Comparison of ENCODE assay signal across 8 mouse cellular contexts in the genomic region with DNA sequence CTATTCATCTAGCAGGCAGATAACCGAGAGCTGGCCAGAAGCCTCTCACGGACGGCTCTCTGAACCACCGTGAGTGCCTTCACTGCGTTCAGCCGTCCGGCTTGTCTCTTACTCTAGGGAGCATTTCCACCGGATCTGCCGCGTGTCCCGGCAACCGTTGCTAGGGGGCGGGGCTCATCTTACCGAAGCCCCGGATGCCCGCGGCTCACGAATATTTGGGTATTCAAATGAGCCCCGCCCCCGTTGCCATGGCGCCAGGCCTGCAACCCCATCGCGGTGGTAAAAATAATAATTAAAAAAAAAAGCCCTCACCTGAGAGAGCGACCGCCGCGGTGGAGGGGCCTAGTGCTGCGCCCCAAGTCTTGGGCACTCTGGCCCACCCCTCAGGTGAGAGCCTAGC. TPM values are rescaled to one million over a fixed set of nuclear protein-coding genes. Genes with fewer than 3 reads are reported as not detected.
DNase-seq lines count a peak whose midpoint lies in the region; ATAC-seq and TF ChIP-seq lines count a peak whose summit lies in the region.

No protein-coding gene starts in this region.

- peak; percentile 59 for ATAC-seq in forebrain, postnatal 0 days
- ATAC-seq in lung, postnatal 0 days: 0 out of 2 replicates have a peak, but pooled peaks have one; percentile 8

- no peak for TF ChIP-seq CTCF in MEL (IDR thresholded peaks at IDR 0.05 in 2 of 3, conservative IDR thresholded peaks at IDR 0.05 in 1 of 3; ENCODE audit: control insufficient read depth in 1 of 3, insufficient read depth in 1 of 3, low read depth in 2 of 3, low read length in 3 of 3, poor library complexity in 1 of 3, severe bottlenecking in 1 of 3)
- TF ChIP-seq CTCF in forebrain, postnatal 0 days (IDR thresholded peaks at IDR 0.05; ENCODE audit: low read depth): no peak
- no peak for TF ChIP-seq CTCF in lung, postnatal 0 days (IDR thresholded peaks at IDR 0.05)

- H3K9ac ChIP-seq in MEL (ENCODE audit: control insufficient read depth, low read depth, low read length, poor library complexity, severe bottlenecking): peak overlapping the region; percentile 82
- peak overlapping the region; percentile 48 for H3K9ac ChIP-seq in forebrain, postnatal 0 days
- peak overlapping the region; percentile 34; the same call in 1 of the 2 replicates for H3K9ac ChIP-seq in lung, postnatal 0 days (replicated peaks; ENCODE audit: low read depth)

- H3K27me3 ChIP-seq in MEL (ENCODE audit: control insufficient read depth in 1 of 2, insufficient read depth in 2 of 2, low read length in 2 of 2): no peaks in the 10 kb centered on the region
- no peaks in the 10 kb centered on the region for H3K27me3 ChIP-seq in forebrain, postnatal 0 days (ENCODE audit: insufficient read depth, low read length)
- H3K27me3 ChIP-seq in lung, postnatal 0 days (replicated peaks; ENCODE audit: insufficient read depth, low read length): no peaks in the 10 kb centered on the region

- WGBS in forebrain, postnatal 0 days: 2% methylated on average over 28 of the region's 28 CpGs
- whole genome bisulfite sequencing in lung, postnatal 0 days: under 1% methylated on average over 28 of the region's 28 CpGs

- no peak for TF ChIP-seq EP300 in MEL (IDR thresholded peaks at IDR 0.05; ENCODE audit: low read depth in 1 of 2, low read length in 2 of 2)
- TF ChIP-seq EP300 in lung, postnatal 0 days (IDR thresholded peaks at IDR 0.05): no peak

- no peak for TF ChIP-seq RAD21 in MEL (IDR thresholded peaks at IDR 0.05; ENCODE audit: low read depth, low read length)

- peaks cover 12% of the 10 kb centered on the region for H3K79me2 ChIP-seq in MEL (ENCODE audit: control insufficient read depth, insufficient read depth, low read length, poor library complexity)

- H3K9me3 ChIP-seq in MEL (replicated peaks; ENCODE audit: insufficient read depth, low read length): no peaks in the 10 kb centered on the region
- H3K9me3 ChIP-seq in forebrain, postnatal 0 days (ENCODE audit: low read length): no peaks in the 10 kb centered on the region
- H3K9me3 ChIP-seq in lung, postnatal 0 days (ENCODE audit: low read length): no peaks in the 10 kb centered on the region

- DNase-seq in MEL (ENCODE audit: low read depth, low spot score): peak; percentile 95
- DNase-seq in cerebellum, adult 18-20 months: peak; percentile 80 to 81
- DNase-seq in forebrain, postnatal 0 days: peak; percentile 93
- peak; percentile 91 for DNase-seq in heart, postnatal 4 days
- peak; percentile 90 for DNase-seq in layer of hippocampus, postnatal 10 days (ENCODE audit: low spot score in 2 of 2)
- peak; percentile 83 for DNase-seq in lung, postnatal 0 days (ENCODE audit: low spot score)
- peak; percentile 89 for DNase-seq in ovary, postnatal 14 days (ENCODE audit: low spot score)
- DNase-seq in thymus, postnatal 10 days (ENCODE audit: low spot score in 2 of 2): peak; percentile 90 to 92

- H3K4me2 ChIP-seq in forebrain, postnatal 0 days (ENCODE audit: low read depth): peak overlapping the region; percentile 99
- H3K4me2 ChIP-seq in lung, postnatal 0 days (replicated peaks; ENCODE audit: low read depth, low read length): peak overlapping the region; percentile 93

- no peak; a peak in 1 of 4 replicates for TF ChIP-seq POLR2A in MEL (IDR thresholded peaks at IDR 0.05; ENCODE audit: control insufficient read depth in 1 of 2, insufficient read depth in 1 of 2, low read depth in 1 of 2, low read length in 2 of 2, poor library complexity in 1 of 2)

- peak overlapping the region; percentile 57 to 90 for H3K4me3 ChIP-seq in MEL (ENCODE audit: control insufficient read depth in 1 of 2, insufficient read depth in 1 of 2, low read depth in 2 of 2, low read length in 2 of 2)
- peak overlapping the region; percentile 97 for H3K4me3 ChIP-seq in forebrain, postnatal 0 days (ENCODE audit: low read depth, low read length)
- H3K4me3 ChIP-seq in lung, postnatal 0 days (ENCODE audit: low read depth, low read length): peak overlapping the region; percentile 90

- peaks cover 6 to 29% of the 10 kb centered on the region in 2 experiments; a peak in 3 of 4 replicates for H3K4me1 ChIP-seq in MEL (ENCODE audit: control insufficient read depth in 1 of 2, insufficient read depth in 2 of 2, low read length in 2 of 2)
- peaks cover 12% of the 10 kb centered on the region for H3K4me1 ChIP-seq in forebrain, postnatal 0 days (ENCODE audit: insufficient read depth)
- H3K4me1 ChIP-seq in lung, postnatal 0 days (ENCODE audit: insufficient read depth, low read depth, low read length): peaks cover 14% of the 10 kb centered on the region; the same call in 1 of the 2 replicates

- peak overlapping the region; percentile 76 for H3K27ac ChIP-seq in MEL (ENCODE audit: control insufficient read depth, low read depth, low read length)
- H3K27ac ChIP-seq in forebrain, postnatal 0 days (ENCODE audit: low read depth, low read length): peak overlapping the region; percentile 72
- H3K27ac ChIP-seq in lung, postnatal 0 days (ENCODE audit: low read length): peak overlapping the region; percentile 71; the same call in 1 of the 2 replicates

- H3K36me3 ChIP-seq in MEL (ENCODE audit: control insufficient read depth in 1 of 2, insufficient read depth in 2 of 2, low read length in 2 of 2): peaks cover 2 to 18% of the 10 kb centered on the region in 2 experiments; a peak in 3 of 4 replicates
- peaks cover 25% of the 10 kb centered on the region for H3K36me3 ChIP-seq in forebrain, postnatal 0 days (ENCODE audit: insufficient read depth)
- H3K36me3 ChIP-seq in lung, postnatal 0 days (ENCODE audit: insufficient read depth, low read length): peaks cover 22% of the 10 kb centered on the region

TF ChIP-seq in MEL, 35 proteins besides CTCF, POLR2A, EP300 and RAD21 (continues in another document):
- TF ChIP-seq MAZ (IDR thresholded peaks at IDR 0.05; ENCODE audit: low read depth, low read length): no peak
- peak; percentile 85 for TF ChIP-seq SIN3A (IDR thresholded peaks at IDR 0.05; ENCODE audit: low read length)
- TF ChIP-seq POLR2AphosphoS5 (IDR thresholded peaks at IDR 0.05; ENCODE audit: borderline replicate concordance, low read depth, low read length): no peak
- TF ChIP-seq MAX (IDR thresholded peaks at IDR 0.05; ENCODE audit: low read length): no peak
- no peak for TF ChIP-seq MYC (IDR thresholded peaks at IDR 0.05; ENCODE audit: low read depth, low read length)
- TF ChIP-seq GATA1 (IDR thresholded peaks at IDR 0.05; ENCODE audit: low read depth, low read length): no peak
- TF ChIP-seq CHD2 (IDR thresholded peaks at IDR 0.05; ENCODE audit: low read length): no peak
- no peak for TF ChIP-seq ETS1 (IDR thresholded peaks at IDR 0.05; ENCODE audit: low read depth, low read length)
- peak; percentile 86 for TF ChIP-seq MXI1 (IDR thresholded peaks at IDR 0.05; ENCODE audit: low read depth, low read length)

RNA-seq across cellular contexts. Expression of a gene that starts 0.9 kb away (rescaled TPM):
- 1.0 and 1.6 TPM in 2 replicates for total RNA-seq in MEL (2012; rRNA removed)
- polyA plus RNA-seq in MEL (2012; ENCODE audit: insufficient read depth in 1 of 2, insufficient read length in 2 of 2, low read depth in 1 of 2, low replicate concordance in 2 of 2, missing spikeins in 1 of 2): 1 to 10 TPM in 1 of 2 experiments, not detected in 1; 5.5 TPM
- 11.1 and 11.7 TPM in 2 replicates for total RNA-seq in forebrain, postnatal 0 days (2014; rRNA removed)
- 10.2 and 10.7 TPM in 2 replicates for polyA plus RNA-seq in forebrain, postnatal 0 days (2015; fragmentation: Nextera tagmentation; extraction: Ambion mirVana)
- total RNA-seq in heart, postnatal 4 days (2021): 1 to 10 TPM; 4.3 to 4.5 TPM
- 1 to 10 TPM; 5.0 to 5.8 TPM for total RNA-seq in layer of hippocampus, postnatal 10 days (2021)
- polyA plus RNA-seq in lung, postnatal 0 days (2015; fragmentation: Nextera tagmentation; extraction: Ambion mirVana): 6.8 and 7.4 TPM in 2 replicates

RNA-seq across cellular contexts. Expression of a gene that starts 1.0 kb away (rescaled TPM):
- 137 and 183 TPM in 2 replicates for total RNA-seq in MEL (2012; rRNA removed)
- polyA plus RNA-seq in MEL (2012; ENCODE audit: insufficient read depth in 1 of 2, insufficient read length in 2 of 2, low read depth in 1 of 2, low replicate concordance in 2 of 2, missing spikeins in 1 of 2): 100 to 1,000 TPM in 1 of 2 experiments, not detected in 1; 149 TPM
- total RNA-seq in forebrain, postnatal 0 days (2014; rRNA removed): 103 and 149 TPM in 2 replicates
- polyA plus RNA-seq in forebrain, postnatal 0 days (2015; fragmentation: Nextera tagmentation; extraction: Ambion mirVana): 198 and 199 TPM in 2 replicates
- total RNA-seq in heart, postnatal 4 days (2021): 100 to 1,000 TPM; 105 to 119 TPM
- 100 to 1,000 TPM; 210 to 243 TPM for total RNA-seq in layer of hippocampus, postnatal 10 days (2021)
- polyA plus RNA-seq in lung, postnatal 0 days (2015; fragmentation: Nextera tagmentation; extraction: Ambion mirVana): 121 and 126 TPM in 2 replicates

RNA-seq across cellular contexts. Expression of a gene that starts 19.1 kb away (rescaled TPM):
- not detected in 2 replicates for total RNA-seq in MEL (2012; rRNA removed)
- polyA plus RNA-seq in MEL (2012; ENCODE audit: insufficient read depth in 1 of 2, insufficient read length in 2 of 2, low read depth in 1 of 2, low replicate concordance in 2 of 2, missing spikeins in 1 of 2): under 1 TPM in 1 of 2 experiments, not detected in 1; 0.43 TPM
- 0.62 TPM in 1 of 2 replicates, not detected in the other for total RNA-seq in forebrain, postnatal 0 days (2014; rRNA removed)
- 0.15 and 0.33 TPM in 2 replicates for polyA plus RNA-seq in forebrain, postnatal 0 days (2015; fragmentation: Nextera tagmentation; extraction: Ambion mirVana)
- not detected for total RNA-seq in heart, postnatal 4 days (2021)
- total RNA-seq in layer of hippocampus, postnatal 10 days (2021): not detected
- 0.97 and 1.0 TPM in 2 replicates for polyA plus RNA-seq in lung, postnatal 0 days (2015; fragmentation: Nextera tagmentation; extraction: Ambion mirVana)

RNA-seq across cellular contexts. Expression of a gene that starts 20.8 kb away (rescaled TPM):
- total RNA-seq in MEL (2012; rRNA removed): 7.0 and 7.6 TPM in 2 replicates
- polyA plus RNA-seq in MEL (2012; ENCODE audit: insufficient read depth in 1 of 2, insufficient read length in 2 of 2, low read depth in 1 of 2, low replicate concordance in 2 of 2, missing spikeins in 1 of 2): 1 to 10 TPM in 1 of 2 experiments, not detected in 1; 9.5 TPM
- 13.3 and 15.8 TPM in 2 replicates for total RNA-seq in forebrain, postnatal 0 days (2014; rRNA removed)
- polyA plus RNA-seq in forebrain, postnatal 0 days (2015; fragmentation: Nextera tagmentation; extraction: Ambion mirVana): 15.6 and 19.1 TPM in 2 replicates
- total RNA-seq in heart, postnatal 4 days (2021): 1 to 10 TPM; 4.1 to 6.1 TPM
- 1 to 10 TPM; 1.6 to 1.7 TPM for total RNA-seq in layer of hippocampus, postnatal 10 days (2021)
- polyA plus RNA-seq in lung, postnatal 0 days (2015; fragmentation: Nextera tagmentation; extraction: Ambion mirVana): 93.6 and 98.7 TPM in 2 replicates

RNA-seq across cellular contexts. Expression of a gene that starts 22.2 kb away (rescaled TPM):
- total RNA-seq in MEL (2012; rRNA removed): 69.6 and 71.4 TPM in 2 replicates
- 10 to 100 TPM in 1 of 2 experiments, not detected in 1; 94.5 TPM for polyA plus RNA-seq in MEL (2012; ENCODE audit: insufficient read depth in 1 of 2, insufficient read length in 2 of 2, low read depth in 1 of 2, low replicate concordance in 2 of 2, missing spikeins in 1 of 2)
- 41.6 and 41.9 TPM in 2 replicates for total RNA-seq in forebrain, postnatal 0 days (2014; rRNA removed)
- polyA plus RNA-seq in forebrain, postnatal 0 days (2015; fragmentation: Nextera tagmentation; extraction: Ambion mirVana): 43.1 and 45.4 TPM in 2 replicates
- total RNA-seq in heart, postnatal 4 days (2021): 10 to 100 TPM; 73.9 to 84.0 TPM
- 10 to 100 TPM; 29.7 to 32.4 TPM for total RNA-seq in layer of hippocampus, postnatal 10 days (2021)
- polyA plus RNA-seq in lung, postnatal 0 days (2015; fragmentation: Nextera tagmentation; extraction: Ambion mirVana): 181 and 187 TPM in 2 replicates

Comparison
In these comparisons a context has a peak if more than half of its experiments do, and no peak if none do; other contexts are left out.
1. Peak in every context shown above with its lines: DNase-seq, ATAC-seq, H3K4me3 ChIP-seq and H3K27ac ChIP-seq.